Mouse (Mus musculus): ENCODE results near the gene Cadps. TPM values are rescaled to one million over a fixed set of nuclear protein-coding genes. Genes with fewer than 3 reads are reported as not detected.
A peak's percentile ranks its signal among the peaks of the same experiment; 100 is the strongest.

Gene Cadps
- polyA plus RNA-seq, 1 experiment from 2014 or later: 0.41 TPM

DNA sequence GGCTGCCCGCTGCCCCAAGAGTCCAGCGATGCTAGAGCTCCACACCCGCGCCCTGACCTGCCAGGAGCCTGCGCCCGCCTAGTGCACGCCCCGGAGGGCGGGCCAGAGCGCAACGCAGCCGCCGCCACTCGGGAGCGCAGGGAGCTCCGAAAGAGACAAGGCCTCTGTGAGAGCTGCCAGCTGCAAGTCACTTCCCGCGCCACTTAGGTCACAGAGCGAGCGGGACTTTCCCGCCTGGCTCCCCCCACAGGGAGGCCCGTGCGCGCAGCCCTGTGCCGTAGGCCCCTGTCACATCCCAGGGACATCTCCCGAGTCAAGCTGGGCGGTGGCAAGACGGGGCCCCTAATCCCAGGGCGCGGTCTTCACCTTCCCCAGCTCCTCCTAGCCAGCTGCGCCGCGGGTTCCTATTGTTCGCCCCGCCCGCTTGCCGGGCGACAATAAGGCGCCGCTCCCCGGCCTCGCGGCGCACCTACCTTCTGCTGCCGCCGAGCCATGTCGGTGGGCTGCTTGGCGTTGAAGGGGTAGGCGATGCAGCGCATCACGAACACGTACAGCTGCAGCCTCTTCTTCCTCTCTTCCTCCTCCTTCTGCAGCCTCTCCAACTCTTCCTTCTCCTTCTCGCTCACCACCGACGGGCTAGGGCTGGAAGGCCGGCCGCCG lies 918 bp downstream of the Cadps start:
- H3K4me1 ChIP-seq (replicated peaks; ENCODE audit: control insufficient read depth, insufficient read depth, low read length): peaks cover 12% of the 10 kb centered on the region
- peak; percentile 47; the same call in 1 of the 2 replicates for ATAC-seq (ENCODE audit: low read depth)
- peaks cover 29% of the 10 kb centered on the region for H3K27me3 ChIP-seq (ENCODE audit: control insufficient read depth, insufficient read depth, low read depth, low read length)
- no peak overlapping the region for H3K9ac ChIP-seq (ENCODE audit: low read length)
- no peaks in the 10 kb centered on the region for H3K36me3 ChIP-seq (ENCODE audit: control insufficient read depth, insufficient read depth, low read length)
- H3K4me2 ChIP-seq (ENCODE audit: low read depth, low read length): peak overlapping the region; percentile 75
- H3K4me3 ChIP-seq (ENCODE audit: low read length): peak overlapping the region; percentile 46
- 0% methylated on average over 52 of the region's 58 CpGs for WGBS
- H3K9me3 ChIP-seq (ENCODE audit: control insufficient read depth, low read length): no peaks in the 10 kb centered on the region
- H3K27ac ChIP-seq (ENCODE audit: low read length): no peak overlapping the region

- H3K4me1 ChIP-seq (replicated peaks; ENCODE audit: control insufficient read depth, insufficient read depth, low read length): peaks cover 12% of the 10 kb centered on the region
- H3K4me3 ChIP-seq (ENCODE audit: low read length): peak overlapping the region; percentile 46
- H3K27ac ChIP-seq (ENCODE audit: low read length): no peak overlapping the region
- peak overlapping the region; percentile 75 for H3K4me2 ChIP-seq (ENCODE audit: low read depth, low read length)
- H3K9ac ChIP-seq (ENCODE audit: low read length): no peak overlapping the region
- 2% methylated on average over 11 of the region's 13 CpGs for WGBS
- peaks cover 29% of the 10 kb centered on the region for H3K27me3 ChIP-seq (ENCODE audit: control insufficient read depth, insufficient read depth, low read depth, low read length)
- H3K36me3 ChIP-seq (ENCODE audit: control insufficient read depth, insufficient read depth, low read length): no peaks in the 10 kb centered on the region
- no peak for ATAC-seq (ENCODE audit: low read depth)
- no peaks in the 10 kb centered on the region for H3K9me3 ChIP-seq (ENCODE audit: control insufficient read depth, low read length)
Measured at GRCm38 (mm10) chr14:12821156-12821813, 1.6 kb downstream of the Cadps start.

GRCm38 (mm10) chr14:12820149-12820548 lies 2.7 kb downstream of the Cadps start:
- no peak overlapping the region for H3K4me3 ChIP-seq (ENCODE audit: low read length)
- WGBS: 70% methylated on average over 1 of the region's 1 CpGs
- ATAC-seq (ENCODE audit: low read depth): no peak

DNA sequence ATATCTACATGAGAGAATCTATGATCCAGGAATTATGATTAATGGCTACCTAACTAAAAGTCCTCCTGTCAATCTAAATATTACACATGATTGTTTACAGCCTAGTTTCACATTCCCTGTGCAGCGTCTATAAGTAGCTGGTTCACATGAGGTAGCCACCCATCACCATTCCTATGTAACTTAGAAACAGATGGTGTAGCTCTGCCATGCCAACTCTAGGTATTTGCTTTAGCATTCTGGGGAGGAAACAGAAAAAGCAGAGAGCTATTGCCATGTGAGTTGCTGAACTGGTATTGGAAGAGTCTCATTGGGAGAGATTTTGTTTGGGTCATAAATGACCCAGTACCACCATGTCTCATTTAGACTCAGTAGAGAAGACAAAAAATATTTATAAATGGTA lies 4.4 kb downstream of the Cadps start:
- peaks cover 26% of the 10 kb centered on the region for H3K27me3 ChIP-seq (ENCODE audit: control insufficient read depth, insufficient read depth, low read depth, low read length)
- H3K4me3 ChIP-seq (ENCODE audit: low read length): no peak overlapping the region
- H3K4me1 ChIP-seq (replicated peaks; ENCODE audit: control insufficient read depth, insufficient read depth, low read length): peaks cover 12% of the 10 kb centered on the region
- WGBS: 63% methylated on average over 1 of the region's 1 CpGs
- H3K9me3 ChIP-seq (ENCODE audit: control insufficient read depth, low read length): no peaks in the 10 kb centered on the region
- no peaks in the 10 kb centered on the region for H3K36me3 ChIP-seq (ENCODE audit: control insufficient read depth, insufficient read depth, low read length)
- no peak for ATAC-seq (ENCODE audit: low read depth)
- no peak overlapping the region for H3K4me2 ChIP-seq (ENCODE audit: low read depth, low read length)
- H3K27ac ChIP-seq (ENCODE audit: low read length): no peak overlapping the region
- no peak overlapping the region for H3K9ac ChIP-seq (ENCODE audit: low read length)

More at GRCm38 (mm10) chr14:12820149-12820548, 2.7 kb downstream of the Cadps start:
- Histone ChIP-seq H3K36me3 (ENCODE audit: control insufficient read depth, insufficient read depth, low read length) (no peaks in the 10 kb centered on the region), H3K4me1 (replicated peaks; ENCODE audit: control insufficient read depth, insufficient read depth, low read length) (peaks cover 12% of the 10 kb centered on the region), H3K27me3 (ENCODE audit: control insufficient read depth, insufficient read depth, low read depth, low read length) (peaks cover 29% of the 10 kb centered on the region), H3K27ac (ENCODE audit: low read length) (no peak overlapping the region), H3K4me2 (ENCODE audit: low read depth, low read length) (no peak overlapping the region), H3K9me3 (ENCODE audit: control insufficient read depth, low read length) (no peaks in the 10 kb centered on the region), H3K9ac (ENCODE audit: low read length) (no peak overlapping the region)

DNA sequence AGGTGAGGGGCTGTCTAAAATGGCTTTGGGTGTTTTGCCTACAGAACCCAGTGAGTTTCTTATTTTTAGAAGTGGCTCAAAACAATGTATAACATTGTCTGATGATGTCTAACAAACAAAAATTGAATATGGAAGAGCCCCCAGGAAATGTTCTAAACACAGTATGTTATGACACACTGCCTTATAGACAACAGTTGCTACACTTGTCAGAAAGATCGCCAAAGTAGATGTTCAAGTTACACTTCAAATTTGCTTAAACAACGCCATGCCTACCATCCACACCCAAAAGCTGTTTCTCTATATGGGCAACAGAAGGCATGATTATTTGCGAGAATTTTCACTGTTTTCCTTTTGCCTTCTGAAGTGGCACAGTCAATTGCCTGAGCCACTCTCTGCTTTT lies 10.8 kb downstream of the Cadps start:
- H3K4me2 ChIP-seq (ENCODE audit: low read depth, low read length): no peak overlapping the region
- no peak overlapping the region for H3K9ac ChIP-seq (ENCODE audit: low read length)
- no peak overlapping the region for H3K27ac ChIP-seq (ENCODE audit: low read length)
- no peaks in the 10 kb centered on the region for H3K9me3 ChIP-seq (ENCODE audit: control insufficient read depth, low read length)
- no peak for ATAC-seq (ENCODE audit: low read depth)
- no peaks in the 10 kb centered on the region for H3K4me1 ChIP-seq (replicated peaks; ENCODE audit: control insufficient read depth, insufficient read depth, low read length)
- no peak overlapping the region for H3K4me3 ChIP-seq (ENCODE audit: low read length)
- no peaks in the 10 kb centered on the region for H3K27me3 ChIP-seq (ENCODE audit: control insufficient read depth, insufficient read depth, low read depth, low read length)
- WGBS: 86% methylated on average over 3 of the region's 3 CpGs
- no peaks in the 10 kb centered on the region for H3K36me3 ChIP-seq (ENCODE audit: control insufficient read depth, insufficient read depth, low read length)

- Histone ChIP-seq H3K4me2 (ENCODE audit: low read depth, low read length) (no peak overlapping the region), H3K27ac (ENCODE audit: low read length) (no peak overlapping the region), H3K9ac (ENCODE audit: low read length) (no peak overlapping the region), H3K9me3 (ENCODE audit: control insufficient read depth, low read length) (no peaks in the 10 kb centered on the region), H3K27me3 (ENCODE audit: control insufficient read depth, insufficient read depth, low read depth, low read length) (no peaks in the 10 kb centered on the region), H3K36me3 (ENCODE audit: control insufficient read depth, insufficient read depth, low read length) (no peaks in the 10 kb centered on the region), H3K4me1 (replicated peaks; ENCODE audit: control insufficient read depth, insufficient read depth, low read length) (no peaks in the 10 kb centered on the region), H3K4me3 (ENCODE audit: low read length) (no peak overlapping the region)
- 43% methylated on average over 1 of the region's 1 CpGs for WGBS
- ATAC-seq (ENCODE audit: low read depth): no peak
Measured at GRCm38 (mm10) chr14:12802995-12803394, 19.9 kb downstream of the Cadps start.

- Histone ChIP-seq H3K36me3 (ENCODE audit: control insufficient read depth, insufficient read depth, low read length) (no peaks in the 10 kb centered on the region), H3K9ac (ENCODE audit: low read length) (no peak overlapping the region), H3K9me3 (ENCODE audit: control insufficient read depth, low read length) (no peaks in the 10 kb centered on the region), H3K4me2 (ENCODE audit: low read depth, low read length) (no peak overlapping the region), H3K4me1 (replicated peaks; ENCODE audit: control insufficient read depth, insufficient read depth, low read length) (no peaks in the 10 kb centered on the region), H3K27me3 (ENCODE audit: control insufficient read depth, insufficient read depth, low read depth, low read length) (no peaks in the 10 kb centered on the region), H3K27ac (ENCODE audit: low read length) (no peak overlapping the region), H3K4me3 (ENCODE audit: low read length) (no peak overlapping the region)
- ATAC-seq (ENCODE audit: low read depth): no peak
- 67% methylated on average over 2 of the region's 2 CpGs for WGBS
Measured at GRCm38 (mm10) chr14:12801100-12801499, 21.8 kb downstream of the Cadps start.

DNA sequence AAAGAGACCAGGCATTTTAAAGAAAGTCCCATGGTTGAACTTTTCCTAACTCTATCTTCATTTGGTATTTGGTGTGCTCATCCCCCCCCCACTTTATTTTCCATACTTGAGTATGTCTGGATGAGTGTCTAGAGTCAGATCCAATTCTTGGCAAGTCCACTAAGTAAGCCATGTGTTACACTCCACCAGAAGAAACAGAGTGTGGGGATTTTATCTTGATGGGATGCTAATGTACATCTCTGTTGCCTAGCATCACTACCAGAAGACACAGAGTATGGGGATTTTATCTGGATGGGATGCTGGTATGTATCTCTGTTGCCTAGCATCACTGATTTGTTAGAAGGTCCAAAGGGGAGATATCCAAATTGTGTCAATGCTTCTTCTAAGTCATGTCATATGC lies 24.0 kb downstream of the Cadps start:
- H3K27me3 ChIP-seq (ENCODE audit: control insufficient read depth, insufficient read depth, low read depth, low read length): no peaks in the 10 kb centered on the region
- ATAC-seq (ENCODE audit: low read depth): no peak
- no peak overlapping the region for H3K9ac ChIP-seq (ENCODE audit: low read length)
- H3K4me2 ChIP-seq (ENCODE audit: low read depth, low read length): no peak overlapping the region
- no peaks in the 10 kb centered on the region for H3K4me1 ChIP-seq (replicated peaks; ENCODE audit: control insufficient read depth, insufficient read depth, low read length)
- H3K9me3 ChIP-seq (ENCODE audit: control insufficient read depth, low read length): no peaks in the 10 kb centered on the region
- no peak overlapping the region for H3K27ac ChIP-seq (ENCODE audit: low read length)
- H3K4me3 ChIP-seq (ENCODE audit: low read length): no peak overlapping the region
- H3K36me3 ChIP-seq (ENCODE audit: control insufficient read depth, insufficient read depth, low read length): no peaks in the 10 kb centered on the region

DNA sequence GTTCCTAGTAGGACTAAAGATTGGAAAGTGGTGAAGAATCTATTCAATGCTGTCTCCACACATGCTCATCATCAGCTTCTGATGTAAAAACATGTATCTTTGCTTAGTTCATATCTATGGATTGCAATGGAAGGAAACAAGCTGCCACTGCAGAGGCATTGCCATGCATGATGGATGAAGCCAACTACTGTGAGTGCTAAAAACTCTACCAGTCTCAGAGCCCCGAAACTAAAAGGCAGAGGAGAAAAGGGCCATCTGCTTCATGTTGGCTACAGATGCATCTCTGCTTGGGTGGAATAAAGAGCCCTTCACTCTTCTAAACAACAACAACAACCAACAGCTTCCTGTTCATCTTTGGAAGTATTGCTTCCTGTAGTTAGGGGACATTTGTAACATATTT lies 38.6 kb downstream of the Cadps start:
- Histone ChIP-seq H3K27me3 (ENCODE audit: control insufficient read depth, insufficient read depth, low read depth, low read length) (no peaks in the 10 kb centered on the region), H3K9ac (ENCODE audit: low read length) (no peak overlapping the region), H3K4me1 (replicated peaks; ENCODE audit: control insufficient read depth, insufficient read depth, low read length) (no peaks in the 10 kb centered on the region), H3K4me3 (ENCODE audit: low read length) (no peak overlapping the region), H3K9me3 (ENCODE audit: control insufficient read depth, low read length) (no peaks in the 10 kb centered on the region), H3K27ac (ENCODE audit: low read length) (no peak overlapping the region), H3K36me3 (ENCODE audit: control insufficient read depth, insufficient read depth, low read length) (no peaks in the 10 kb centered on the region), H3K4me2 (ENCODE audit: low read depth, low read length) (no peak overlapping the region)
- 61% methylated on average over 1 of the region's 1 CpGs for WGBS
- no peak for ATAC-seq (ENCODE audit: low read depth)
